Mouse (Mus musculus): ENCODE measurements around the gene Syngr2. TPM values are rescaled to one million over a fixed set of nuclear protein-coding genes. Genes with fewer than 3 reads are reported as not detected.

Syngr2 gene
- total RNA-seq, 2 experiments from 2014 or later, result 90.3 to 95.1 TPM

Other genes with a start within 250 kb of the Syngr2 start
- gene Tnrc6c, start 155.4 kb upstream of the Syngr2 start, total RNA-seq (2021), result 10 to 100 TPM; 20.5 to 25.8 TPM
- gene Tmc8, start 27.6 kb upstream of the Syngr2 start, total RNA-seq (2021), result 1 to 10 TPM; 1.2 to 1.7 TPM
- gene Tmc6, start 27.5 kb upstream of the Syngr2 start, total RNA-seq (2021), result 10 to 100 TPM; 17.2 to 20.9 TPM
- gene 6030468B19Rik, start 12.0 kb upstream of the Syngr2 start, total RNA-seq (2021), result not detected
- 1 to 10 TPM; 1.2 to 3.3 TPM for gene Gm20708, start within 50 bp of the Syngr2 start, total RNA-seq (2021)
- gene Afmid, start 16.3 kb downstream of the Syngr2 start, total RNA-seq (2021), result 1 to 10 TPM; 5.1 to 5.3 TPM
- gene Tk1, start 16.4 kb downstream of the Syngr2 start, total RNA-seq (2021), result 10 to 100 TPM; 14.3 to 20.5 TPM
- 10 to 100 TPM; 11.4 to 13.2 TPM for gene Birc5, start 39.6 kb downstream of the Syngr2 start, total RNA-seq (2021)
- gene Tmem235, start 51.1 kb downstream of the Syngr2 start, total RNA-seq (2021), result not detected
- 1 to 10 TPM; 4.7 to 5.6 TPM for gene Tha1, start 63.8 kb downstream of the Syngr2 start, total RNA-seq (2021)
- gene Socs3, start 160.4 kb downstream of the Syngr2 start, total RNA-seq (2021), result 1 to 10 TPM; 6.2 to 9.8 TPM
- 10 to 100 TPM; 17.8 to 21.6 TPM for gene Pgs1, start 176.6 kb downstream of the Syngr2 start, total RNA-seq (2021)

All from gastrocnemius, postnatal 10 days (tissue).